Mouse (Mus musculus) MEL (cell line): Measurements from ENCODE around the gene BC029722. TPM values are rescaled to one million over a fixed set of nuclear protein-coding genes. Genes with fewer than 3 reads are reported as not detected.

Experiments used
- DNase-seq: peaks from one replicate; pipeline ENCODE4 v3.0.0; 2011; ENCODE audit warnings: low read depth, low spot score
- H3K27ac ChIP-seq: 2 replicates; pipeline ENCODE4 v1.5.1; 2012; ENCODE audit warnings: low read depth, mild to moderate bottlenecking, control low read depth, low read length, moderate library complexity; ENCODE audit not compliant: control insufficient read depth
- H3K27me3 ChIP-seq, 2 experiments: fragments of 150-350 bp in 1 of 2; sonication (generic) in 1 of 2; 2 replicates each; pipeline ENCODE4 v1.6.1; 2012; ENCODE audit warnings: low read length in 2 of 2, mild to moderate bottlenecking in 2 of 2, improper control_type of control experiment in 1 of 2, moderate library complexity in 1 of 2; ENCODE audit not compliant: insufficient read depth in 2 of 2, control insufficient read depth in 1 of 2
- H3K36me3 ChIP-seq, 2 experiments: 2 replicates each; pipeline ENCODE4 v1.6.1; 2012 to 2014; ENCODE audit warnings: low read length in 2 of 2, improper control_type of control experiment in 1 of 2, inconsistent platforms in 1 of 2, mild to moderate bottlenecking in 1 of 2; ENCODE audit not compliant: insufficient read depth in 2 of 2, control insufficient read depth in 1 of 2
- H3K4me1 ChIP-seq, 2 experiments: fragments of 150-350 bp in 1 of 2; sonication (generic) in 1 of 2; 2 replicates each; pipeline ENCODE4 v1.6.1; 2012; ENCODE audit warnings: low read length in 2 of 2, improper control_type of control experiment in 1 of 2, mild to moderate bottlenecking in 1 of 2; ENCODE audit not compliant: insufficient read depth in 2 of 2, control insufficient read depth in 1 of 2
- H3K4me3 ChIP-seq, 2 experiments: fragments of 150-350 bp in 1 of 2; sonication (generic) in 1 of 2; 2 replicates each; pipeline ENCODE4 v1.5.1; 2012; ENCODE audit warnings: low read depth in 2 of 2, low read length in 2 of 2, mild to moderate bottlenecking in 2 of 2, moderate library complexity in 2 of 2, control low read depth in 1 of 2, improper control_type of control experiment in 1 of 2; ENCODE audit not compliant: control insufficient read depth in 1 of 2, insufficient read depth in 1 of 2
- H3K79me2 ChIP-seq: 2 replicates; pipeline ENCODE4 v1.6.1; 2012; ENCODE audit warnings: mild to moderate bottlenecking, low read length, moderate library complexity; ENCODE audit not compliant: control insufficient read depth, poor library complexity, insufficient read depth
- H3K9ac ChIP-seq: 2 replicates; pipeline ENCODE4 v1.6.1; 2012; ENCODE audit warnings: low read depth, mild to moderate bottlenecking, control low read depth, low read length, moderate library complexity; ENCODE audit not compliant: control insufficient read depth, poor library complexity, severe bottlenecking
- H3K9me3 ChIP-seq: fragments of 150-350 bp; sonication (generic); replicated peaks from 2 replicates; pipeline ENCODE4 v1.6.1; 2012; ENCODE audit warnings: mild to moderate bottlenecking, low read length, improper control_type of control experiment, moderate library complexity; ENCODE audit not compliant: insufficient read depth
- CHD2 ChIP-seq: IDR thresholded peaks from 2 replicates; pipeline ENCODE4 v1.6.1; 2011; ENCODE audit warnings: low read length, improper control_type of control experiment
- CTCF ChIP-seq, 3 experiments: IDR thresholded peaks in 2 of 3; conservative IDR thresholded peaks in 1 of 3; 2 replicates each; pipeline ENCODE4 v1.5.1; 2011 to 2012; ENCODE audit warnings: low read length in 3 of 3, low read depth in 2 of 3, mild to moderate bottlenecking in 2 of 3, improper control_type of control experiment in 1 of 3, inconsistent platforms in 1 of 3, mixed read lengths in 1 of 3, moderate library complexity in 1 of 3; ENCODE audit not compliant: control insufficient read depth in 1 of 3, insufficient read depth in 1 of 3, poor library complexity in 1 of 3, severe bottlenecking in 1 of 3
- E2F4 ChIP-seq: IDR thresholded peaks from 2 replicates; pipeline ENCODE4 v1.6.1; 2011; ENCODE audit warnings: low read depth, low read length, improper control_type of control experiment, borderline replicate concordance
- ELF1 ChIP-seq: IDR thresholded peaks from 2 replicates; pipeline ENCODE4 v1.6.1; 2014; ENCODE audit warnings: low read depth, mild to moderate bottlenecking, inconsistent platforms, low read length, improper control_type of control experiment, moderate library complexity
- EP300 ChIP-seq, 2 experiments: IDR thresholded peaks; 2 replicates each; pipeline ENCODE4 v1.6.1; 2011; ENCODE audit warnings: improper control_type of control experiment in 2 of 2, low read length in 2 of 2, low read depth in 1 of 2, mild to moderate bottlenecking in 1 of 2
- ETS1 ChIP-seq: IDR thresholded peaks from 2 replicates; pipeline ENCODE4 v1.6.1; 2012; ENCODE audit warnings: low read depth, mild to moderate bottlenecking, inconsistent platforms, low read length, improper control_type of control experiment, moderate library complexity
- GABPA ChIP-seq: IDR thresholded peaks from 2 replicates; pipeline ENCODE4 v1.6.1; 2012; ENCODE audit warnings: low read depth, mild to moderate bottlenecking, inconsistent platforms, low read length, improper control_type of control experiment, moderate library complexity
- GATA1 ChIP-seq: IDR thresholded peaks from 2 replicates; pipeline ENCODE4 v1.6.1; 2011; ENCODE audit warnings: low read depth, low read length, improper control_type of control experiment
- HCFC1 ChIP-seq: IDR thresholded peaks from 2 replicates; pipeline ENCODE4 v1.6.1; 2012; ENCODE audit warnings: low read depth, mild to moderate bottlenecking, inconsistent platforms, low read length, improper control_type of control experiment, moderate library complexity
- MAZ ChIP-seq: IDR thresholded peaks from 2 replicates; pipeline ENCODE4 v1.6.1; 2012; ENCODE audit warnings: low read depth, mild to moderate bottlenecking, inconsistent platforms, low read length, improper control_type of control experiment
- MEF2A ChIP-seq: IDR thresholded peaks from 2 replicates; pipeline ENCODE4 v1.6.1; 2014; ENCODE audit warnings: low read depth, mild to moderate bottlenecking, inconsistent platforms, low read length, improper control_type of control experiment; ENCODE audit not compliant: poor library complexity, insufficient replicate concordance, severe bottlenecking; ENCODE audit errors: extremely low read depth
- MXI1 ChIP-seq: IDR thresholded peaks from 2 replicates; pipeline ENCODE4 v1.6.1; 2011; ENCODE audit warnings: mild to moderate bottlenecking, low read depth, low read length, improper control_type of control experiment
- MYB ChIP-seq: IDR thresholded peaks from 2 replicates; pipeline ENCODE4 v1.6.1; 2011; ENCODE audit warnings: mild to moderate bottlenecking, low read depth, low read length, improper control_type of control experiment
- POLR2A ChIP-seq, 2 experiments: IDR thresholded peaks; 2 replicates each; pipeline ENCODE4 v1.6.1; 2011 to 2012; ENCODE audit warnings: low read length in 2 of 2, mild to moderate bottlenecking in 2 of 2, control low read depth in 1 of 2, improper control_type of control experiment in 1 of 2, low read depth in 1 of 2, moderate library complexity in 1 of 2; ENCODE audit not compliant: control insufficient read depth in 1 of 2, insufficient read depth in 1 of 2, poor library complexity in 1 of 2
- RCOR1 ChIP-seq: IDR thresholded peaks from 2 replicates; pipeline ENCODE4 v1.6.1; 2012; ENCODE audit warnings: low read depth, mild to moderate bottlenecking, inconsistent platforms, low read length, improper control_type of control experiment
- SIN3A ChIP-seq: IDR thresholded peaks from 2 replicates; pipeline ENCODE4 v1.6.1; 2012; ENCODE audit warnings: low read length, improper control_type of control experiment, inconsistent platforms
- SMC3 ChIP-seq: IDR thresholded peaks from 2 replicates; pipeline ENCODE4 v1.6.1; 2011; ENCODE audit warnings: low read depth, low read length, improper control_type of control experiment
- TAL1 ChIP-seq: IDR thresholded peaks from 2 replicates; pipeline ENCODE4 v1.6.1; 2012; ENCODE audit warnings: mild to moderate bottlenecking, inconsistent platforms, low read length, moderate library complexity, mixed read lengths
- TBP ChIP-seq: IDR thresholded peaks from 2 replicates; pipeline ENCODE4 v1.8.0; 2011; ENCODE audit warnings: low read depth, low read length, improper control_type of control experiment
- TCF12 ChIP-seq: IDR thresholded peaks from 2 replicates; pipeline ENCODE4 v1.6.1; 2014; ENCODE audit warnings: low read depth, mild to moderate bottlenecking, inconsistent platforms, low read length, improper control_type of control experiment, moderate library complexity
- UBTF ChIP-seq: IDR thresholded peaks from 2 replicates; pipeline ENCODE4 v1.6.1; 2012; ENCODE audit warnings: low read depth, mild to moderate bottlenecking, inconsistent platforms, low read length, improper control_type of control experiment, moderate library complexity, borderline replicate concordance; ENCODE audit not compliant: insufficient read depth
- USF1 ChIP-seq: IDR thresholded peaks from 2 replicates; pipeline ENCODE4 v1.6.1; 2014; ENCODE audit warnings: low read depth, mild to moderate bottlenecking, inconsistent platforms, low read length, improper control_type of control experiment, moderate library complexity
- USF2 ChIP-seq, 2 experiments: IDR thresholded peaks; 2 replicates each; pipeline ENCODE4 v1.6.1; 2011 to 2012; ENCODE audit warnings: improper control_type of control experiment in 2 of 2, low read length in 2 of 2, borderline replicate concordance in 1 of 2, inconsistent platforms in 1 of 2, low read depth in 1 of 2, mild to moderate bottlenecking in 1 of 2; ENCODE audit not compliant: insufficient read depth in 1 of 2
- ZC3H11A ChIP-seq: IDR thresholded peaks from 2 replicates; pipeline ENCODE4 v1.6.1; 2012; ENCODE audit warnings: low read depth, mild to moderate bottlenecking, inconsistent platforms, low read length, improper control_type of control experiment
- polyA plus RNA-seq, 2 experiments: library from polyadenylated mRNA; stranded (reverse) in 1 of 2; unstranded in 1 of 2; fragments of >175 nt in 1 of 2; fragments of >200 nt in 1 of 2; gene quantifications; 2 replicates each; pipeline versions ENCODE4 v1.2.1 to v1.2.4; 2012; ENCODE audit warnings: low replicate concordance in 2 of 2, low read depth in 1 of 2; ENCODE audit not compliant: insufficient read length in 2 of 2, insufficient read depth in 1 of 2, missing spikeins in 1 of 2
- total RNA-seq: library from RNA; depleted of rRNA; stranded (reverse); fragments of 300-350 nt; gene quantifications from 2 replicates; pipeline ENCODE4 v1.2.3, GENCODE M21; 2012

BC029722 gene
- total and polyA plus RNA-seq, 3 experiments = 5.9 to 19.7 TPM; not detected in 1

- H3K36me3 ChIP-seq = no peaks in the 10 kb centered on the region
- no peaks in the 10 kb centered on the region for H3K79me2 ChIP-seq
- H3K4me3 ChIP-seq = no peak overlapping the region
- H3K4me1 ChIP-seq = 0 out of 4 replicates have a peak, but pooled peaks cover 0 to 5% of the 10 kb centered on the region in 2 experiments
- H3K9me3 ChIP-seq = no peaks in the 10 kb centered on the region
- H3K27ac ChIP-seq = no peak overlapping the region
- no peak for DNase-seq
- H3K9ac ChIP-seq = no peak overlapping the region
- peaks cover 0 to 3% of the 10 kb centered on the region in 2 experiments for H3K27me3 ChIP-seq
- TF ChIP-seq USF1 (no peak), GATA1 (no peak), TBP (no peak), MAZ (no peak), TCF12 (no peak), HCFC1 (no peak), USF2 (IDR thresholded peaks at IDR 0.05; ENCODE audit: borderline replicate concordance in 1 of 2, insufficient read depth in 1 of 2, low read depth in 1 of 2, low read length in 2 of 2) (no peak), POLR2A (IDR thresholded peaks at IDR 0.05; ENCODE audit: control insufficient read depth in 1 of 2, insufficient read depth in 1 of 2, low read depth in 1 of 2, low read length in 2 of 2, poor library complexity in 1 of 2) (no peak), ELF1 (no peak), ZC3H11A (no peak), E2F4 (no peak), TAL1 (no peak)
Observed at GRCm38 (mm10) chr2:155775685-155776263, 43.5 kb downstream of the BC029722 start.

GRCm38 (mm10) chr2:155774927-155775684, 44.1 kb downstream of the BC029722 start, which contains the start of gene Mmp24:
TSS of gene Mmp24 (plus strand) at chr2:155775342.
- Histone ChIP-seq H3K36me3 (no peaks in the 10 kb centered on the region), H3K4me3 (no peak within 1 kb of the TSS), H3K27ac (no peak within 1 kb of the TSS), H3K9me3 (no peaks in the 10 kb centered on the region), H3K4me1 (0 out of 4 replicates have a peak, but pooled peaks cover 0 to 5% of the 10 kb centered on the region in 2 experiments), H3K79me2 (no peaks in the 10 kb centered on the region), H3K27me3 (peaks cover 0 to 3% of the 10 kb centered on the region in 2 experiments), H3K9ac (no peak within 1 kb of the TSS)
- TF ChIP-seq USF2 (IDR thresholded peaks at IDR 0.05; ENCODE audit: borderline replicate concordance in 1 of 2, insufficient read depth in 1 of 2, low read depth in 1 of 2, low read length in 2 of 2) = no peak
- no peak for TF ChIP-seq GABPA
- TF ChIP-seq GATA1 = no peak
- no peak for TF ChIP-seq MYB
- no peak for TF ChIP-seq SIN3A
- TF ChIP-seq SMC3 = no peak
- no peak for TF ChIP-seq CHD2
- no peak for TF ChIP-seq TCF12
- no peak for TF ChIP-seq EP300 (IDR thresholded peaks at IDR 0.05; ENCODE audit: low read depth in 1 of 2, low read length in 2 of 2)
- TF ChIP-seq ETS1 = no peak
- TF ChIP-seq E2F4 = no peak
- no peak for TF ChIP-seq MXI1
- no peak for TF ChIP-seq UBTF
- TF ChIP-seq MEF2A = no peak
- TF ChIP-seq CTCF (IDR thresholded peaks at IDR 0.05 in 2 of 3, conservative IDR thresholded peaks at IDR 0.05 in 1 of 3; ENCODE audit: control insufficient read depth in 1 of 3, insufficient read depth in 1 of 3, low read depth in 2 of 3, low read length in 3 of 3, poor library complexity in 1 of 3, severe bottlenecking in 1 of 3) = no peak
- TF ChIP-seq RCOR1 = no peak
- DNase-seq = no peak
